Mouse (Mus musculus) heart, adult 9 months (tissue): ENCODE measurements at regions not wholly inside any gene's neighbourhood (a gene's known extent, or its start where the extent isn't known, plus 50 kb on each side); places are given as distances from the start of the nearest gene placed in this dataset.
"Not testable (repeated sequence)": the region's sequence is repeated elsewhere in the genome, so short reads cannot be mapped to it uniquely, and the experiment has no call there.

Experiments used
- DNase-seq, 2 experiments: peaks; one replicate each; pipeline ENCODE4 v3.0.0; 2022; ENCODE audit warnings: low spot score in 2 of 2

GRCm38 (mm10) chr14:15061966-15062860, 259.0 kb downstream of the Nek10 start:
- no peak for DNase-seq

DNA sequence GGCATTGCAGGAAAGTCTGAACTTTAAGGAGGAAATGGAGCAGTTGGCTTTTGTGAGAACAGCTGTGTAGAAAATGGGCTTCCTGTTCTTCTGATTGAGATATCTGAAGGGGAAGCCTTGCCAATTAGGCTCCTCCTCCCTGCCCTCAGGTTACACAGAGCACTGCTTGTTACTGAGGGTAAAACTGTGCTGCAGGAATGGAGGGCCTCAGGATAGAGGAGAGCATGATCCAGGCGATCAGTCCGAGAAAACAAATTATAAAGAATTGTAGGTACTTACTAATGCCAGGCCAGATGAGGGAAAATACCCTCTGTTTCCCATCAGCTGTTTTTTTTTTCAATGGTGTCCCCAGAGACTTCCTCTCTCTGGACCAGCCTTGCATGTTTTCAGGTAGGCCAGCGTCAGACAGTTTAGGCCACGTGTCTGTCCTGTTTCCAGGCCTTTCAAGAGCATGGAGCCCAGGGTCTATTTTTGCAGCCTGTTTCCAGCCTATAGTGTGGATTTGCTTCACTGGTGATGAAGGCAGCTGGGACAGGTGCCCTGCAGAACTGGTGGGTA, 259.7 kb downstream of the Nek10 start:
- DNase-seq = peak in 1 of 2 experiments; percentile 4

- no peak for DNase-seq
Measured at GRCm38 (mm10) chr14:15064991-15065525, 261.8 kb downstream of the Nek10 start.

GRCm38 (mm10) chr14:15075877-15076276, 272.7 kb downstream of the Nek10 start:
- no peak for DNase-seq

- no peak for DNase-seq
Measured at GRCm38 (mm10) chr14:15082889-15083288, 279.7 kb downstream of the Nek10 start.

- no peak for DNase-seq
Measured at GRCm38 (mm10) chr14:15083812-15084211, 280.6 kb downstream of the Nek10 start.

GRCm38 (mm10) chr14:15087061-15087460, 283.8 kb downstream of the Nek10 start:
- DNase-seq = no peak

GRCm38 (mm10) chr14:15096865-15097264, 293.6 kb downstream of the Nek10 start:
- DNase-seq = no peak

- DNase-seq = no peak
Measured at GRCm38 (mm10) chr14:15099909-15100308, 296.7 kb downstream of the Nek10 start.

DNA sequence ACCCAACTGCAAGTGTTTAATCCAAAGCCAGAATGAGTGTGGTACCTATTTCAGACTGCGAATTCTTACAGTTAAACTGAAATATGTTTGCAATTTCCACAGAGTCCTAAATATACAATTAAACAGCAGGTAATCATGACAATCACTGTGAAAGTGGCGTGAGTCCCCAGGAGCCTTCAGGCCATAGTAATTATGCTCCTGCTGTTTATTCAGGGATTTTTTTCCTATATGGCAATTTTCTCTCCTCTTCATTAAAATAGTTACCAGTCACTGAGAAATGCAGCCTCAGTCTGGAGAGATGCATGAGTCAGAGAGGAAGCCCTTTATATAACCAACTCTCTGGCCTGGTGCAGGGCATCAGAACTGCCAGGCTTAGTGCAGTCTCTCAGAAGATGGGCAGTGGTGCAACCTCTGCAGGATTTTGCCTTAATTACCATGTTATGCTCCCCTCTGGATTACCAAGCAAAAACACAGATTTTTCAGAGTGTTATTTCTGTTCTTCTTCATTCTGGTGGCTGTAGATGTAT, 304.6 kb downstream of the Nek10 start:
- DNase-seq = no peak

DNA sequence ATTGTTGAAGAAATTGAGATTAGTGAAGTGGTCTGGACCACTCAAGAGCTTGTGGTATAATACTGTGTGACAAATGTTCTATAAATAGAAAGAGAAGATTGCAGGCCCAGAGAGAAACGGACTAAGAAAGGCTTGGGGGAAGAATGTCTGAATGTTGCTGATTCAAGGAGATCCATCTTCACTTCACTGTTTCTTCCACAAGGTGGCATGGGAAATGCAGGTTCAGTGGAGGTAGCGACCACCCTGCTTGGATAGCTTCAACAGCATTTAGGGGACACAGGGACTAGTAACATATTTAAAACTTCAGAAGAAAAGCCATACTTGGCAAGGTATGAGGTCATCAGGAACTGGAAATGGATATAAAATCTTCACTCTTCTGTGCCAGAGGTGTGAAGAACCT, 316.5 kb downstream of the Nek10 start:
- DNase-seq = no peak

DNA sequence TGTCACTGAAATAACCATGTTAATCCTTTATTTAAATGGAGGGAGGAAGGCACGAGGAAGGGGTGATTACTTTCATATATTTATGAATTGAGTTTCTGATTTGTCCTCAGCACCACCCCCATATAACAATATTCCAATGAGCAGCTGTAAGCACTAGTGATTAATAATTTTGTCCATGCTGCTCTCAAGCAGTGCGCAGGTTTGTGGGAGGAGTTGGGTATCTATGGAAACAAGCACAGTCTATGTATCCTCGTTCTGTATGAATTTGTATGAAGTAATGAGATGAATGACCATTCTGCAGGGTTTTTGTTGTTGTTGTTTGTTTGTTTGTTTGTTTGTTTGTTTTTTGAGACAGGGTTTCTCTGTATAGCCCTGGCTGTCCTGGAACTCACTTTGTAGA, 310.6 kb downstream of the Lrrc3b start:
- no peak for DNase-seq

DNA sequence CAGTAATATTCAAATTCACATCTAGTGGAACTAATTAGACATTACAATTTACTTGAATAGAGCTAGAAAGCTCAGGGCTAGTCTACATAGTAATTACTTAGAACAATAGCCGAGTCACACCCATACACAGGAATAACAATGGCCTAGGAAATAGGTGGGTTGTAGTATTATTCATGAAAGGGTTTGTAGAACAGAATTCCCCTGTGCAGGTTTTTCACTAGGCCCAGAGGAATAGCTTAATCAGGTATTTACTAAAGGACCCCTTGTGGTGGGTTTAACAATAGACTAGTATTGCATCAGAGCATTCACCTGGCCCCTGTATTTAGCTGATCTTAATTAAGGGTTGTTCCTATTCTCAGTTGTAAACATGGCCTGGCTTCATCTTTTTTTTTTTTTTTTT, 297.9 kb downstream of the Lrrc3b start:
- not testable (repeated sequence) for DNase-seq

- DNase-seq = no peak
Measured at GRCm38 (mm10) chr14:15142839-15143238, 295.9 kb downstream of the Lrrc3b start.

GRCm38 (mm10) chr14:15148516-15148915, 290.3 kb downstream of the Lrrc3b start:
- no peak for DNase-seq
